Mouse (Mus musculus) heart, postnatal 0 days (tissue): ENCODE data around the gene Slc25a31. TPM values are rescaled to one million over a fixed set of nuclear protein-coding genes. Genes with fewer than 3 reads are reported as not detected.

Experiments
- ATAC-seq: fragments of 200-750 bp; cut with Nextera tagmentation; 2 replicates; pipeline ENCODE4 v1.8.0; 2017; ENCODE audit warnings: low read depth, moderate number of reproducible peaks, moderate library complexity; ENCODE audit not compliant: insufficient read depth
- DNase-seq: peaks from one replicate; pipeline ENCODE4 v3.0.0-alpha.2; 2016; ENCODE audit warnings: low spot score
- H3K27ac ChIP-seq: fragments of 300-500 bp; sonication (generic); 2 replicates; pipeline ENCODE4 v1.5.1; 2014; ENCODE audit warnings: low read depth, mild to moderate bottlenecking
- H3K27me3 ChIP-seq: fragments of 300-500 bp; sonication (generic); 2 replicates; pipeline ENCODE4 v1.6.1; 2014; ENCODE audit warnings: low read length, mixed read lengths; ENCODE audit not compliant: control insufficient read depth, insufficient read depth
- H3K36me3 ChIP-seq: fragments of 300-500 bp; sonication (generic); replicated peaks from 2 replicates; pipeline ENCODE4 v1.6.1; 2014; ENCODE audit warnings: low read length, mixed read lengths; ENCODE audit not compliant: control insufficient read depth, insufficient read depth
- H3K4me1 ChIP-seq: fragments of 300-500 bp; sonication (generic); 2 replicates; pipeline ENCODE4 v1.6.1; 2014; ENCODE audit warnings: antibody characterized with exemption; ENCODE audit not compliant: control insufficient read depth, insufficient read depth
- H3K4me2 ChIP-seq: fragments of 300-500 bp; sonication (generic); 2 replicates; pipeline ENCODE4 v1.6.1; 2014; ENCODE audit warnings: low read depth, mild to moderate bottlenecking, low read length, moderate library complexity
- H3K4me3 ChIP-seq: fragments of 300-500 bp; sonication (generic); 2 replicates; pipeline ENCODE4 v1.5.1; 2014; ENCODE audit warnings: low read depth, low read length
- H3K9ac ChIP-seq: fragments of 300-500 bp; sonication (generic); replicated peaks from 2 replicates; pipeline ENCODE4 v1.6.1; 2014; ENCODE audit warnings: low read depth, low read length, mixed read lengths
- H3K9me3 ChIP-seq: fragments of 300-500 bp; sonication (generic); replicated peaks from 2 replicates; pipeline ENCODE4 v1.6.1; 2016; ENCODE audit warnings: low read length; ENCODE audit not compliant: control insufficient read depth
- CTCF ChIP-seq: IDR thresholded peaks from 2 replicates; pipeline ENCODE4 v1.5.1; 2016; ENCODE audit warnings: antibody characterized with exemption, control low read depth, low read depth
- EP300 ChIP-seq: IDR thresholded peaks from 2 replicates; pipeline ENCODE4 v1.6.1; 2016; ENCODE audit warnings: antibody characterized with exemption, low read depth
- WGBS: fragments of 180-500 bp; shearing (Covaris S2); extraction: QIAGEN DNeasy Blood & Tissue Kit; methylation state at CpG from one replicate; pipeline ENCODE4 v1.1.7; 2014; 5-methylcytosine and 5-hydroxymethylcytosine counted together
- polyA plus RNA-seq: library from polyadenylated mRNA; unstranded; fragments of >200 nt; fragmentation: Nextera tagmentation; extraction: Ambion mirVana; gene quantifications from 2 replicates; pipeline ENCODE4 v1.2.1, GENCODE M21; 2015
- total RNA-seq: library from RNA; depleted of rRNA; stranded (reverse); fragments of >200 nt; gene quantifications from 2 replicates; pipeline ENCODE4 v1.2.3, GENCODE M21; 2014; ENCODE audit warnings: low replicate concordance

The Slc25a31 gene
- total and polyA plus RNA-seq, 2 experiments from 2014 or later = 0.86 TPM; not detected in 1

DNA sequence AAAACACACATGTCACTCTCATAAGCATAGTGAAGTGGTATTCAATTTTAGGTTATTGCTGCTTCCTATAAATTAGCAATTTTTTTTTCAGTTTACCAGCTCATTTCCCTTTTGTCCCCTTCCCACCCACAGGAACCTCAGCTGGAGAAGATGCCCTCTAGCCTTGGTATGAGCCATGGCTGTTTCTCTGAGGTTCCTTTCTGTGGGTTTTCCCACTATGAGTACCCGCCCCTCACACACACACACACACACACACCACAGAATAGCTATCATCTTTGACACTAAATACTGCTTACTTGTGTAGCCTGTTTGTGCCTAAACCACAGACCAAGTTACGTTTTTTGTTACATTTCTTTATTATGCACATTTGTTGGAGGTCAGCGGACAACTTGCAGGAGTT lies 39.3 kb upstream of the Slc25a31 start:
- Histone ChIP-seq H3K36me3 (peaks cover 1% of the 10 kb centered on the region; the same call in 1 of the 2 replicates), H3K27me3 (no peaks in the 10 kb centered on the region), H3K4me2 (no peak overlapping the region), H3K9ac (no peak overlapping the region), H3K4me3 (no peak overlapping the region), H3K4me1 (peaks cover 6% of the 10 kb centered on the region; the same call in 1 of the 2 replicates), H3K9me3 (no peaks in the 10 kb centered on the region), H3K27ac (no peak overlapping the region)
- no peak for ATAC-seq
- TF ChIP-seq EP300 = no peak
- no peak for TF ChIP-seq CTCF
- no peak for DNase-seq
- WGBS = 88% methylated on average over 3 of the region's 3 CpGs

DNA sequence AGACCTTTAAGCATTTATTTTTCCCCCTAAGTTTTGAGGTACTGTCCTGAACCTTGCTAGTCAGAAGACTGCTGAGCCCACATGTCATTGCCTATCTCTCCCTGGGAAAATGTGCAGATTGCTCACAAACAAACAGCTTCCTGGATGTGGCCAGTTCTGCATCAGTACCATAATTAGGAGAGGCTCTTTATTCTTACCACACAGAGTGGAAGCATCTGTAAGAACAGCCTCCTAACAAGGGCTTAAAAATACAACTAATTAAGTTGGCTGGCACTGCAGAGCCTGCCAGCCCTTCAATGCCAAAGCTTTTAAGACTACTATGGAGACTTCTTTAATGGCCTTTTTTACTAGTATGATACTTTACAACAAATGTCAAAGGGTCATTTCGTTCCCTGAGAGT lies 35.1 kb upstream of the Slc25a31 start:
- no peak for ATAC-seq
- Histone ChIP-seq H3K27ac (no peak overlapping the region), H3K4me2 (no peak overlapping the region), H3K4me1 (peaks cover 17% of the 10 kb centered on the region; the same call in 1 of the 2 replicates), H3K27me3 (no peaks in the 10 kb centered on the region), H3K9ac (no peak overlapping the region), H3K36me3 (no peaks in the 10 kb centered on the region), H3K4me3 (no peak overlapping the region), H3K9me3 (no peaks in the 10 kb centered on the region)
- 90% methylated on average over 1 of the region's 1 CpGs for WGBS
- no peak for TF ChIP-seq EP300
- DNase-seq = no peak

DNA sequence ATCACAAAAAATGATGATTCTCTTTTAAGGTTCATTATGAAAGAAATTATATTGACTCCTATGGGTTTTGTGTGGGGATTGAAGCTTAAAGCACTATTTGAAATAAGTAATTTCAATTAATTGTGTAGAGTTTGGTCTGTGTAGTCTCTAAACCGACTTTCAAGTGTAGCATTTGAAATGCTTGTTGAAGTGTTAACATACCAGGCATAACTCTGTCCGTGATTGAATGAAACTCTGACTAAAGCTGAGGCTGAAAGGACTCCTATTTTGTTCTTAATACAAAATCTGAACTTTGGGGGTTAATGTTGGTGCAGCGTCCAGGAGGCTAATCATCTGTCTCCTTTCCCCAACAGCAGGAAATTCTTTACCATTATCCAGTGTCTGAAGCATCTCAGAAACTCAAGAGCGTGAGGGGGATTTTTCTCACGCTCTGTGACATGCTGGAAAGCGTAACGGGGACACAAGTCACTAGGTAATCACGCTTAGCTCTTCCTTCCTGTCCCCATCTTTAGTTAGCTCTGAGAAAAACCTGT lies 33.7 kb upstream of the Slc25a31 start:
- 11% methylated on average over 8 of the region's 8 CpGs for WGBS
- no peak overlapping the region for H3K4me3 ChIP-seq
- TF ChIP-seq EP300 (no peak), CTCF (no peak)
- DNase-seq = no peak
- peak; percentile 53; the same call in 1 of the 2 replicates for ATAC-seq
- H3K4me2 ChIP-seq = peak overlapping the region; percentile 46
- H3K9me3 ChIP-seq = no peaks in the 10 kb centered on the region
- H3K27ac ChIP-seq = peak overlapping the region; percentile 51; the same call in 1 of the 2 replicates
- H3K36me3 ChIP-seq = no peaks in the 10 kb centered on the region
- H3K9ac ChIP-seq = peak overlapping the region; percentile 19; the same call in 1 of the 2 replicates
- H3K27me3 ChIP-seq = no peaks in the 10 kb centered on the region
- H3K4me1 ChIP-seq = peaks cover 17% of the 10 kb centered on the region; the same call in 1 of the 2 replicates

DNA sequence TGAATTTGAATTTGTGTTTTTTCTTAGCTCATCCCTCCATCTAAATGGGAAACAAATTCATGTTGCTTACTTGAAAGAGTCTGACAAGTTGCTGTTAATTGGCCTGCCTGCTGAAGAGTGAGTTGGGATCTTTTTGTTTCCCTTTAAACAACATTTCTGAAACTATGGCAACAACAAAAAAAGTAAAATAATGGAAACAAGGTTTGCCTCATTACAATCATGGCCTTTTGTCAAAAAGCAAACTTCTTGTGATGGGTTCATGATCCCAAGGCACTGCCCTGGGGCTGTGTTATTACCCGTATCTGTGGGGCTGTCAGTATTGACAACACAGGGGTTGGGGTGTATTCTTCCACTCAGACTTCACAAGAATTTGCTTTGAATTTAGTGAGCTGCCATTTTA lies 29.8 kb upstream of the Slc25a31 start:
- TF ChIP-seq EP300 = no peak
- no peak for TF ChIP-seq CTCF
- DNase-seq (no peak), ATAC-seq (no peak)
- no peaks in the 10 kb centered on the region for H3K36me3 ChIP-seq
- H3K27me3 ChIP-seq = no peaks in the 10 kb centered on the region
- no peaks in the 10 kb centered on the region for H3K9me3 ChIP-seq
- peaks cover 40% of the 10 kb centered on the region for H3K4me1 ChIP-seq
- 89% methylated on average over 1 of the region's 1 CpGs for WGBS
- no peak overlapping the region for H3K27ac ChIP-seq
- no peak overlapping the region for H3K4me3 ChIP-seq
- H3K4me2 ChIP-seq = no peak overlapping the region
- no peak overlapping the region for H3K9ac ChIP-seq

DNA sequence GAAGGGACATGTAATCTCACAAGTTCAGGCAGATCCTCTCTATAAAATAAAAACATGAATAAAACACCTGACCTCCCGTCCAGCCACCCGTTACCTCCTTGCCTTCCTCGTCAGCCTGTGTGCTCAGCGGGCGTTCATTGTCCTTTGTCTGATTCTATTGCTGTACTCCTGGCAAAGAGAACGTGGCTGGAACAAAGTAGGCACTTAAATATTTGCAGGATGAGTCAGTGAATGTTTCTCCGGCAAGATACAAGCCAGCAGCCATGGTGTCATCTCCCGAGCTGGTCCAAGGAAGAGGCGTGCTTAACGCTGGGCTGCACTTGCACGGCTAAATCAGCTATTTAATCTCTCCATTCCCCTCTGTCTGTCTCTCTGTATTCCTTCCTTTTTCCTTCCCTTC lies 26.3 kb upstream of the Slc25a31 start:
- no peaks in the 10 kb centered on the region for H3K9me3 ChIP-seq
- peaks cover 34% of the 10 kb centered on the region for H3K4me1 ChIP-seq
- H3K9ac ChIP-seq = peak overlapping the region; percentile 26
- H3K4me2 ChIP-seq = peak overlapping the region; percentile 56
- H3K27ac ChIP-seq = peak overlapping the region; percentile 76
- no peaks in the 10 kb centered on the region for H3K27me3 ChIP-seq
- DNase-seq (peak; percentile 72), ATAC-seq (peak; percentile 80; the same call in 1 of the 2 replicates)
- 8% methylated on average over 11 of the region's 11 CpGs for WGBS
- no peak for TF ChIP-seq EP300
- TF ChIP-seq CTCF = no peak
- H3K4me3 ChIP-seq = peak overlapping the region; percentile 25
- no peaks in the 10 kb centered on the region for H3K36me3 ChIP-seq

DNA sequence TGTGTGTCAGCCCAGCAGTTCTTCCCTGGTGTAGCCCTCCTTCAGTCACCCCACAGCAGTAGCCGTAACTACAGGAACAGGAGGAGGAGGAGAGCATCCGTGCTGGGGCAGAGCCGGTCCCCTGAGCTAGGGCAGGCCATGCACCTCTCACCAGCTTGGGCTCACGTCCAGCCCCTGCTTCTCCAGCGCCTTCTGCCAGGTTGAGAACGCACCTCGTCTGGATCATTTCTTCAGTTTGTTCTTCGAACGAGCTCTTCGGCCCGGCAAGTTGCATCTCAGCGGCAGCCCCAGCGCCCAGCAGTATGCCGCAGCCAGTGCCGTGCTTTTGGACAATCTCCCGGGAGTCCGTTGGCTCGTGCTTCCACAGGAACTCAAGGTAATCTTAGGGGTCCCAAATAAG lies 25.5 kb upstream of the Slc25a31 start:
- Histone ChIP-seq H3K27ac (peak overlapping the region; percentile 76), H3K9me3 (no peaks in the 10 kb centered on the region), H3K36me3 (no peaks in the 10 kb centered on the region), H3K9ac (no peak overlapping the region), H3K4me1 (peaks cover 34% of the 10 kb centered on the region), H3K27me3 (no peaks in the 10 kb centered on the region), H3K4me2 (no peak overlapping the region), H3K4me3 (0 out of 2 replicates have a peak overlapping the region, but pooled peaks have one; percentile 8)
- DNase-seq (no peak), ATAC-seq (peak; percentile 22; the same call in 1 of the 2 replicates)
- TF ChIP-seq EP300 (no peak), CTCF (no peak)
- 70% methylated on average over 18 of the region's 18 CpGs for WGBS
